Mouse (Mus musculus): ENCODE measurements at regions not wholly inside any gene's neighbourhood (a gene's known extent, or its start where the extent isn't known, plus 50 kb on each side); places are given as distances from the start of the nearest gene placed in this dataset.

DNA sequence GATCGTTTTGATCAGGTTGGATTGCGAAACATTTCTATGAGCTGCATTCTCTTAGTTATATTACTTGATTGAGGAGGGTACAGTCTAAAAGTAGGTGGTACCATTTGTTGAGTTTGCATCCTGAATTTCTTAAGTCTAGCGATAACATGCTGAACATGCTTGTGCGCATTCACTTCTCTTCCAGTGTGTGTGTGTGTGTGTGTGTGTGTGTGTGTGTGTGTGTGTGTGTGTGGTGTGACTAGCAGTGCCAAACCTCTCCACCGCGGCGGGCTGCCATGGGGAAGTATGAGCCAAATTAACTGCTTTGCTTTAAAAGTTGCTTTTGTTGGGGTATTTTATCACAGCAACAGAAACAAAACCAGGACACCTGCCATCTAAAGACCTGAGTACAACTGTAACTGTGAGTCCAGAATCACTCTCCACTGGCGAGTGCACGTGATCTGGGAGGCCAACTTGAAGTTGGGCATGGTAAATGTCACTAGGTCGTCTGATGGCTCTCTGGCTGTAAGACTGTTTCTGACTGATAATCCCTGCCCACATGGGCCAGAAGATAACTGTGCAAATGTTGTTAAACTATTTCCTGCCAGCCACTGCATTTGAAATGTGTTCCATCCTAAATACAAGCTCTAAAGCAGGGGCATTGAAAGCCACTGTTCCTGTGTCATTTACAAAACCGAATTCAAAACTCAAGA is 273.3 kb upstream of the Ppargc1a start:
- peak; percentile 73 for TF ChIP-seq GATA1 (IDR thresholded peaks at IDR 0.05; ENCODE audit: low read length)

DNA sequence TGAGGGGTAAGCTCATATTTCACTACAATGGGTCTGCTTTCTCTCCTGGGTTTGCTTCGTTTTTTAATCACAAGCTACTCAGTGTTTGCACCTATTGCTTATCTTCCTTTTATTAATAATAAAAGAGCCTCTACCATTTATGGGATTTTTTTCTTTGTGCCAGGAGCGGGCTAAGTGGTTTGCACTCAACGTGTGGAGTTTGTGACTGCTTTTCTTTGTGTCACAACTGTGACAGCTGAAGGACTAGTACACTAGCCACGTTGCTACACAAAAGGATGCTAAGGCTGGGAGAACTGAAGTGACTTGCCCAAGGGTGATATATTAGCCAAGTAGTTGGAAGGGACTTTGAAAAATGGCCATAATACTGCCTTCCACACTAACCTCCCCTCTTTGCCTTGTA is 271.8 kb upstream of the Ppargc1a start:
- TF ChIP-seq GATA1 (IDR thresholded peaks at IDR 0.05; ENCODE audit: low read length) = no peak

DNA sequence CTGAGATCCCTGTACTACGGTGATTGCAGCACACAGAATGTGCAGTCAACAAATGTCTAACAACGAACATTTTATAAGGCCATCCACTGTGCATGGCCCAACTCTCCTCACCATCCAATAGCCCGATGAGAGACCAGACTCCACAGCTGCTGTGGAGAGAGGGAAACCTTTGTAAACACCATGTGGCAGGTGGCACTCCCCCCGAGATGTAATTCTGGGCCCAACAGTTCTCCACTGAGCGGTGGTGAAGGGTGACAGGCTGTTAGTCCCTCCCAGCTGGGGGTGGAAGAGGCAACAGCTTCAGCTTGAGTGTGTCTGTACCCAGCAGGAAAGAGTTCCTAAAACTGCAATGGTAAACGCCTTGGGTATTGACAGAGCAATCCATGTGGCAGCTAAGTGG is 263.0 kb upstream of the Ppargc1a start:
- TF ChIP-seq GATA1 (IDR thresholded peaks at IDR 0.05; ENCODE audit: low read length) = no peak

DNA sequence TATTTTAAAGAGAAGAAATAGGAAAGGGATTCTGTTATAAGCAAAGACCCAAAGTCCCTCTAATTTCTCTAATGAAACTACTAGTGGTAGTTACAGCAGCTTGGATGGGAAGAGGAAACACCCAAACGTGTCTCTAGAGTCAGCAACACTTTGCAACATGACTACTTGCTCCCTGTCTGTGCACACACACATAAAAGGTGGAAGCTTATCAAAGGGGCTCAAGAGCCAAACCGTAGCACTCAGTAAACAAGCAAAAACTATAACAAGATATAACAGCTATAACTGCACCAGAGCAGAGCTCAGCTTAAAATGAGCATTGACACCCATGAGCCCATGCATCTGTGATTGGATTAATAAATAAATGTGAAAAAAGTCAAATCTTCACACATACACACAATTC is 262.5 kb upstream of the Ppargc1a start:
- TF ChIP-seq GATA1 (IDR thresholded peaks at IDR 0.05; ENCODE audit: low read length) = no peak

DNA sequence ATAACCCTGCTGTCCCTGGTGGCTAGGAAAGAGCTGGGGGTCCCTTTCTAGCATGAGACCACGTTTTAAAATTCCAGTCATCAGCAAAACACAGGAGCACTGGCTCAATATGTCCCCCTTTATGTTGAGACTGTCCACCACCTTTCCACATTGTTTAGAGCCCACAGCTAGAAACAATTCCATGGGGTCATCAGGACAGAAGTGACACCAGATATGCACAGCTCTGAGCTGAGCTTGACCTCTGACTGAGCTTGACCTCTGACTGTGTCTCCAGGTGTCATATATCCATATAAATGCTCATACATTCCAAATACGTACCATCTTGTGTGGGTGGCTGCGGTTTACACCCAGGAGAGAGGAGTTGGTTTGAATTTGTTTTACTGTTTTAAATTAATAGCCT is 262.1 kb upstream of the Ppargc1a start:
- no peak for TF ChIP-seq GATA1 (IDR thresholded peaks at IDR 0.05; ENCODE audit: low read length)

DNA sequence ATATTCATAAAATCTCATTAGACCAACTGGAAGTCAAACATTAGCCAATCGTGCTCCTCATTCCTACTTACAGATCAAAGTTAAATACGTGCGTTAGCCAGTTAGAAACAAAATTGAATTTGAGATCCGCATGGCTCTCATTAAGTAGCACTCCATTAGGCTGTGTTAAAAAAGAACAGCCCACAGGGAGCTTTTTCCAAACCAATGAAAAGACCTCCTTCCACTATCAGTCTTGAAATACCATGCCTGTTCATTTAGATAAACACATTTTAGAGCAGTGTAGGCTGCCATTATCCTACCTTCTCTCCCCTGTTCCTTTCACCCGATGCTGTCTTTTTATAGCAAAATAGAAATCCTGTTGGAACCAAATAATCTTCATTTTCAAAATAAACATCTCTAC is 261.5 kb upstream of the Ppargc1a start:
- TF ChIP-seq GATA1 (IDR thresholded peaks at IDR 0.05; ENCODE audit: low read length) = no peak

DNA sequence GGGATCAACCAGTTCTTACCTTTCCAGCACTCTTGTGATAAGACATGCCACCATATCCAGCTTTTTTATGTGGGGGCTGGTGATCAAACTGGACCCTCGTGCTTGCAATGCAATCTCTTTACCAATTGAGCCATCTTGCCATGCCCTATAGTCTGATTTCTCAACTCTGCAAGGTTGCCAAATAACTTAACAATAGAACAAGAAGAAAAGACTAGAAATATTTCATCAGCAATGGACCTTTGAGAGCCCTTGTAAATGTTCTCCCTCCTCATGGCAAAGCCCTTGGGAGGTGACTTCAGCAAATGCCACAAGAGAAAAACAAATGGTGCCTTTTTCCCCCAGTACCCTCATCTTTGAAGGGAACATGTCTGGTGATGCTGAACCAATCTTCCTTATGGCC is 258.7 kb upstream of the Ppargc1a start:
- TF ChIP-seq GATA1 (IDR thresholded peaks at IDR 0.05; ENCODE audit: low read length) = no peak

DNA sequence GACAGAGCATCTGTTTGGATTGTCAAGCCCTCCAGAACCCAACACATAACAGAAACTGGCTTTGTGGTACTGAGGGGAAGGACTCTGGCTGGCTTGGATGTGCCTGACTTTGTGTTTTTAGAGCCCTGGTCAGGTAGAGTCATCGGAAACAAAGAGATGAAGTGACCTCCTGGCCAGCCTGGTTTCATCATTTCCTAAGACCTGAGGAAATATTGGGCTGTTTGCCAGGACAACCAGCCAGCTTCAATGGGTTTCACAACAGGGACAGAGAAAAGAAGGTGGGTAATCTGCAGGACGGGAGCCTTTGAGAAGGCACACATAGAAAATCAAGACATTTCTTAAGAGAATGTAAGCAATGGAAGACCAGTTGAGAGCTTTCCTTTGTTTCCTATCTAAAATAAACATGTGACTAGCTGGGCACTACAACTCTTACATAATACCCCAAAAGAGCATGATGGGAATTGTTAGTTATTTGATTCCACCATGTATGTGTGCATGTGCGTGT is 258.1 kb upstream of the Ppargc1a start:
- TF ChIP-seq GATA1 (IDR thresholded peaks at IDR 0.05; ENCODE audit: low read length) = no peak

DNA sequence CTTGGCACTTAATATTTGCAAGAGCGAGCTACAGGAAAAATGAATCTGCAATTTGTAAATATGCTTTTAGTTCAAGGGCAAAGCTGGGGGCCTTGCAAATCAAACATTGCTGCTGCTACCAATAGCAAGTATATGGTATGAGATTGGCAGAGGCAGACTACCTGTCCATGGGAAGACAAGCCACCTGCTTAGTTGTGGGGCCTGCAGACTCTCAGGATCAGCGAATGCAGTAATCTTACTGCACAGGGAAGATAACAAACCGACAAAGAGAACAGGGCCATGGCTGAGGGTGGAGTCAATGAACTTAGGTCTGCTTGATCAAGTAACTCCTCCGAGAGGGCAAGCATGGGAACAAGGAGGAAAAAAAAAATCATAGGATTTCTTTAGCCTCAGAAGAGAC is 257.2 kb upstream of the Ppargc1a start:
- peak; percentile 64 for TF ChIP-seq GATA1 (IDR thresholded peaks at IDR 0.05; ENCODE audit: low read length)

DNA sequence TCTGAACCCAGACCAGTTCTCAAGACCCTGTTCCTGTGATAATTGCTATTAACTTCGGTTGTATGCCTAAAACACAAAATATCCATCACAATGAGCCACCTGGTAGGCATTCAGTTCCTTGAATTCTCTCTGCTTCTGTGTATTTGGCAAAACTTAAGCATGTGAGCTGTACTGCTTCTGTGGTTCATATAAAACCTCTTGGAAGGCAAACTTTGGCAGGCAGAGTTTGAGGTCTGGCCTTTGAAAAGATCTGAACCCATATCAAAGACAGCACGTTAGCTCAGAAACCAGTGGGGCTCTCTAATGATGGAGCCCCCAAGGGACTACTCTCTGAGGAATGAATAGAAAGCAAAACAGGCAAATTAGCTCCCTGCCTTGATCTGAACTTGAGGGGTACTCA is 256.1 kb upstream of the Ppargc1a start:
- no peak for TF ChIP-seq GATA1 (IDR thresholded peaks at IDR 0.05; ENCODE audit: low read length)

DNA sequence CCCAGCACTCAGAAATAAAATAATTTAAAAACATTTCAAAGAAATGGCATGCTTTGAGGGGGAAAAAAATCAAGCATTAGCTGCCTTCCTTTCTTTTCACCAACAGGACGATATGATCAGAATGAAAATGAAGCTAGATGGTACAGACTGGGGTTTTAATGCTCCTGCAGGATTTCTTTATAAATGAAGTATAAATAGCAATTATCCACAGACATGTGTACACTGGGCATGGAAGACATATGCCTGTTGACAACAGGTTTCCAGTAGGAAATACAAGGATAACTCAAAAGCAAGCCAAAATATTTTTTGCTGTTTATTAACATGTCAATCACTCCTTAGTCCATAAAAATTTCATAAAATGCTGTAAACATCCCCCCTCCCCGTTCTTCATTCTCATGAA is 248.7 kb upstream of the Ppargc1a start:
- no peak for TF ChIP-seq GATA1 (IDR thresholded peaks at IDR 0.05; ENCODE audit: low read length)

DNA sequence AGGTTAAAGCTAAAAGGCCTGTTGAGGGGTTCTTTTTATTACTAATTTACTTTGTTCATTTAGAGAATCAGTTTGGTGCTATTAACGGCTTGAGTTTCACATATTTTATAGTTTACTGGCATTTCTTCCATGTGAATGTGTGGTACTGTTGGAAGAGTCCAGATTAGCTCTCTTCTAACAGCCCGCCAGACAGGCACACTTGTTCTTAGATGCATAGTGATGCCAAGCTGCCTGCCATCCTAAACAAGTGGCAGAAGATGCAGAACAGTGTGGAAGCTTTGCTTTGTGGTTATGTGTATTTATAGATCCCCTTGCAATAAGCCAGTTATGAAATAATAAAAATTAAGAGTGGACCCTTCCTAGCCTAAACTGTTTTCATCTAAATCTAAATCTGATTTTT is 244.2 kb upstream of the Ppargc1a start:
- TF ChIP-seq GATA1 (IDR thresholded peaks at IDR 0.05; ENCODE audit: low read length) = no peak

DNA sequence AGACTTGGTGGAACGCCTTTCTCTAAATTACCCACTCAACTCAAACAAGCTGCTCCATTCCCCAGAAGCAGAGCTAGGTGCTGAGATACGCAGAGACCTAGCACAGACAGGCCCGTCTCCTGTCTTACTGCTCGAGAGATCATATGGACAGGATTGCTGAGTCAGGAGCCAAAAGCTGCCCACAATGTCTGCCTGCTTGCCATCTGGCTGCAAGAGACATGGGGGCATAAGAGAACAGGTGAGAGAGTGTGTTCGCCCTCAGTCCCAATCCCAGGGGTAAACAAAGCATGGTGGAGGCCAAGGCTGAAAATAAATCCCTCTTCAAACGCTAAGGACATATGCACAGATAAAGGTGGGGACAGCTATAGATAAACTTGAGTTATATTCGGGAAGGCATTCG is 234.0 kb upstream of the Ppargc1a start:
- no peak for TF ChIP-seq GATA1 (IDR thresholded peaks at IDR 0.05; ENCODE audit: low read length)

DNA sequence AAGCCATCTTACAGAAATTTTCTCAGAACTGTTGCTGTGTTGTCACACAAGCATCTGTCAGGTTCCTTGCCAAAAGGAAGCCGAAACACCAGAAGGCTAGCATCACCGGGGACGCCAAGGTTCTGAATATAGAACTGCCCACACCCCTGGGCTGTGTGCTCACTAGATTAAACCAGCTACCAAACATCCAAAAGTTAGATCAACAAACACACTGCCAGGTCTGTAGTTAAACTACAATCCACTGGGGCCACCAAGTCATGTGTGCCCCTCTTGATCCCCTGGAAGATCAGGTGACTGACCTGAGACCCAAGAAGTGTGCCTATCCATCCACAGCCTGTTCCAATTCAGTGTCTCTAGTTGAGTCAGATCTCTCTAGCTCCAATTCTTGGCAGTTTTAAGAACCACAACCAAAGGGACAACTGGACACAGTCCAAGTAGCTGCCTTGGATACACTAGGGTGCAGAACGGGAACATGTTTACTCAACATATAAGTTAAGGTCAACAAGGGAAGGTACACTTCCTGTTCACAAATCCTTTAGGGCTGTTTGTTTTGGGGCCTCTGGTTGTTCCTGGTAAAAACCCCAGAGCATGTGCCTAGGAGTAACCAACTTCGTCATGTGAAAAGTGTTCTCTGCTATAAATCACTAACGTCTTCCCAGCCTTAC is 232.0 kb upstream of the Ppargc1a start:
- no peak for TF ChIP-seq GATA1 (IDR thresholded peaks at IDR 0.05; ENCODE audit: low read length)

DNA sequence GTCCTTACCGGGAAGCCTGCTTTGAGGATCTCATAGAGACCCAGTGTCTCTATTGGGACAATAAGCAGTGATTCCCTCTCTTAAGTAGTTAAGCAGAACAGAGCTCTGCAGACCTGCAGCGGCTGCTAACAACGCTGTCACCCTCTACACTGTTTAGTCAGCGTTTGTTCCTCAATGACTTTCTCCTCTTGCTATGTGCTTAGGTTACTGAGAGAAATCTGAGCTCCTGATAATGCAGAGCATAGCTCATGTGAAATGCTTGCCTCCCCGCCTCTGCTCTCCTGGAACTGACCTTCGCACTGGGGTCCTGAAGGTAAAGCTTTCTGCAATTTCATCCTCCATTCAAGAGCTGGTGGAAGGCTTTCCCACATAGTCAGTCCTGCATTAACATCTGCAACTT is 226.6 kb upstream of the Ppargc1a start:
- TF ChIP-seq GATA1 (IDR thresholded peaks at IDR 0.05; ENCODE audit: low read length) = no peak

DNA sequence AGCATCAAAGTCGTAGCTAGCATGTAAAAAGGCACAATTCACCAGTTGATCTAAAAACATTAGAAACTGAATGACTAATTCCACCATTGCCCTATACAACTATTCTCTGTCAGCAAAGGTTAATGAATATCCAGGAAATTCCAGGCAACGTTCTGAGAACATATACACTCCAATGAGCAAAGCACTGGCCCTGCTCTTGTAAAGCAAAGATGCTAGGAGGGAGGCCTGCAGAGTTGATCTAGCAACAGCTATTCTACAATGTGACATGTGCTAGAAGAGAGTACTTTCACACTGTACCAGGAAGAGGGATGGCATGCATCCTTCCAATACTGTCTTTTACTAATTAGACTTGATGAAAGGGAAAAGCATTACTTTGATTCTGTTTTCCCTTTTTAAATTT is 225.4 kb upstream of the Ppargc1a start:
- no peak for TF ChIP-seq GATA1 (IDR thresholded peaks at IDR 0.05; ENCODE audit: low read length)

DNA sequence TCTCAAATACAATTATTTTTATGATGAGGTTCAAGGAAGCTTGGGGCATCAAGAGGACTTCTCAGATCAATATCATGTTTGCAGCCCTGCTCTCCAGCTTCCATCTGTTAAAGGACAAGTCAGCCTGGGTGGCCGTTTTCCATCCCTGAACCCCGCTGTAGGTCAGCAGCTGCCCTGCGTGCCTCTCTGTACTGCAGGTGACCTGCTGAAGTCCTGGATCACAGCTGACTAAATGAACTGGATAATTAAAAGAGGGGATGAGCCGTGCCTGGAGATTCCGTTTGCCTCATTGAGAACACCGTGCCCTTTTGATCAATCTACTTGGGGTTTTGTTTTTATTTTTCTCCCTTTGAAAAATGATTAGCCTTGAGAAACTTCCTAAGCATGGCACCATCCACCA is 221.2 kb upstream of the Ppargc1a start:
- TF ChIP-seq GATA1 (IDR thresholded peaks at IDR 0.05; ENCODE audit: low read length) = no peak
